Mouse (Mus musculus) urinary bladder, adult 18-20 months (tissue): ENCODE results near the gene Gm4307.
A peak's percentile ranks its signal among the peaks of the same experiment; 100 is the strongest.
"Not testable (repeated sequence)": the region's sequence is repeated elsewhere in the genome, so short reads cannot be mapped to it uniquely, and the experiment has no call there.

Experiments
- DNase-seq, 2 experiments: peaks; one replicate each; pipeline ENCODE4 v3.0.0; 2022; ENCODE audit warnings: low spot score in 2 of 2, mixed read lengths in 2 of 2

Gm4307 gene

DNA sequence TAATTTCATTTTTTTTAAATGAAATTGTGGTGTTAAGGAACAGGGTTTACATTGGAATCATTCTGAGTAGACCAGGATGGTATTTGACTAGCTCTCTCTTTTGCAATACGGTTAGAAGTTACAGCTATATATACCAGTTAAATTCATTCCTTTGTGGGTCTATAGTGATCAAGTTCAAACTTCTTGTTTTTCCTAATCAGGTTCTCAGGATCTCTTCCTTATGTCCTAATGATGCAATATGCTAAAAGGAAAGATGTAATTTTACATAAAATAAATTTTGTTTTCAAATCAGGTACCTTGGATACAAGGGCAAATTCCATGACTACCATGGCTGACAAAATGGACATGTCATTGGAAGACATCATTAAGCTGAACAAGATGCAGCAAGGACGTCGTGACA is at the start of gene Gm4307:
Gene Gm4307, plus strand, starts transcription at position 301 of the 400 bp plus-strand sequence.
- DNase-seq = not testable (repeated sequence)

DNA sequence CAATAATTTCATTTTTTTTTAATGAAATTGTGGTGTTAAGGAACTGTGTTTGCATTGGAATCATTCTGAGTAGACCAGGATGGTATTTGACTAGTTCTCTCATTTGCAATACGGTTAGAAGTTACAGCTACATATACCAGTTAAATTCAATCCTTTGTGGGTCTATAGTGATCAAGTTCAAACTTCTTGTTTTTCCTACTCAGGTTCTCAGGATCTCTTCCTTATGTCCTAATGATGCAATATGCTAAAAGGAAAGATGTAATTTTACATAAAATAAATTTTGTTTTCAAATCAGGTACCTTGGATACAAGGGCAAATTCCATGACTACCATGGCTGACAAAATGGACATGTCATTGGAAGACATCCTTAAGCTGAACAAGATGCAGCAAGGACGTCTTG is 25.8 kb upstream of the Gm4307 start, which contains the start of gene Gm4301:
Gene Gm4301, plus strand, starts transcription at position 301 of the 400 bp plus-strand sequence.
- DNase-seq = not testable (repeated sequence)

DNA sequence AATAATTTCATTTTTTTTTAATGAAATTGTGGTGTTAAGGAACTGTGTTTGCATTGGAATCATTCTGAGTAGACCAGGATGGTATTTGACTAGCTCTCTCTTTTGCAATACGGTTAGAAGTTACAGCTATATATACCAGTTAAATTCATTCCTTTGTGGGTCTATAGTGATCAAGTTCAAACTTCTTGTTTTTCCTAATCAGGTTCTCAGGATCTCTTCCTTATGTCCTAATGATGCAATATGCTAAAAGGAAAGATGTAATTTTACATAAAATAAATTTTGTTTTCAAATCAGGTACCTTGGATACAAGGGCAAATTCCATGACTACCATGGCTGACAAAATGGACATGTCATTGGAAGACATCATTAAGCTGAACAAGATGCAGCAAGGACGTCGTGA is 20.6 kb upstream of the Gm4307 start, which contains the start of gene Gm4302:
Gene Gm4302, plus strand, starts transcription at position 301 of the 400 bp plus-strand sequence.
- not testable (repeated sequence) for DNase-seq

DNA sequence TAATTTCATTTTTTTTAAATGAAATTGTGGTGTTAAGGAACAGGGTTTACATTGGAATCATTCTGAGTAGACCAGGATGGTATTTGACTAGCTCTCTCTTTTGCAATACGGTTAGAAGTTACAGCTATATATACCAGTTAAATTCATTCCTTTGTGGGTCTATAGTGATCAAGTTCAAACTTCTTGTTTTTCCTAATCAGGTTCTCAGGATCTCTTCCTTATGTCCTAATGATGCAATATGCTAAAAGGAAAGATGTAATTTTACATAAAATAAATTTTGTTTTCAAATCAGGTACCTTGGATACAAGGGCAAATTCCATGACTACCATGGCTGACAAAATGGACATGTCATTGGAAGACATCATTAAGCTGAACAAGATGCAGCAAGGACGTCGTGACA is 15.5 kb upstream of the Gm4307 start, which contains the start of gene Gm4303:
Gene Gm4303, plus strand, starts transcription at position 301 of the 400 bp plus-strand sequence.
- not testable (repeated sequence) for DNase-seq

DNA sequence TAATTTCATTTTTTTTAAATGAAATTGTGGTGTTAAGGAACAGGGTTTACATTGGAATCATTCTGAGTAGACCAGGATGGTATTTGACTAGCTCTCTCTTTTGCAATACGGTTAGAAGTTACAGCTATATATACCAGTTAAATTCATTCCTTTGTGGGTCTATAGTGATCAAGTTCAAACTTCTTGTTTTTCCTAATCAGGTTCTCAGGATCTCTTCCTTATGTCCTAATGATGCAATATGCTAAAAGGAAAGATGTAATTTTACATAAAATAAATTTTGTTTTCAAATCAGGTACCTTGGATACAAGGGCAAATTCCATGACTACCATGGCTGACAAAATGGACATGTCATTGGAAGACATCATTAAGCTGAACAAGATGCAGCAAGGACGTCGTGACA is 10.3 kb upstream of the Gm4307 start, which contains the start of gene Gm4305:
Gene Gm4305, plus strand, starts transcription at position 301 of the 400 bp plus-strand sequence.
- not testable (repeated sequence) for DNase-seq

DNA sequence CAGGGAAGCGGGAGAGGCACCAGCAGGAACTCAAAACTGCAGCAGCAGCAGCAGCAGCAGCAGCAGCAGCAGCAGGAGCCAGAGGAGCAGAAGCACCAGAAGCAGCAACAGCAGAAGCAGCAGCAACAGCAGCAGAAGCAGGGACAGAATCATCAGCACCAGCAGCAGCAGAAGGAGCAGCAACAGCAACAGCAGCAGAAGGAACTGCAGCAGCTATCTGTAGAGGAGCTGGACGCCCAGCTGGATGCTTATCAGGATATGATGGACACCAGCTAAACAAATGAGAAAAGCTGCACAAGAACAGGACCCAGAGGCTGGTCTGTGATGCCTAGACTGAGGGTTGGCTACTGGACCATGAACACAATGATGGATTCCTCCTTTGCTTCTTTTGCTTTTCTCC is 4.3 kb upstream of the Gm4307 start:
- peak; percentile 0 to 2 for DNase-seq

DNA sequence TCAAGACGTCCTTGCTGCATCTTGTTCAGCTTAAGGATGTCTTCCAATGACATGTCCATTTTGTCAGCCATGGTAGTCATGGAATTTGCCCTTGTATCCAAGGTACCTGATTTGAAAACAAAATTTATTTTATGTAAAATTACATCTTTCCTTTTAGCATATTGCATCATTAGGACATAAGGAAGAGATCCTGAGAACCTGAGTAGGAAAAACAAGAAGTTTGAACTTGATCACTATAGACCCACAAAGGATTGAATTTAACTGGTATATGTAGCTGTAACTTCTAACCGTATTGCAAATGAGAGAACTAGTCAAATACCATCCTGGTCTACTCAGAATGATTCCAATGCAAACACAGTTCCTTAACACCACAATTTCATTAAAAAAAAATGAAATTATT is 21.3 kb downstream of the Gm4307 start, which contains the start of gene Gm4312:
Gene Gm4312, minus strand, starts transcription at position 101 of the 400 bp plus-strand sequence.
- not testable (repeated sequence) for DNase-seq

DNA sequence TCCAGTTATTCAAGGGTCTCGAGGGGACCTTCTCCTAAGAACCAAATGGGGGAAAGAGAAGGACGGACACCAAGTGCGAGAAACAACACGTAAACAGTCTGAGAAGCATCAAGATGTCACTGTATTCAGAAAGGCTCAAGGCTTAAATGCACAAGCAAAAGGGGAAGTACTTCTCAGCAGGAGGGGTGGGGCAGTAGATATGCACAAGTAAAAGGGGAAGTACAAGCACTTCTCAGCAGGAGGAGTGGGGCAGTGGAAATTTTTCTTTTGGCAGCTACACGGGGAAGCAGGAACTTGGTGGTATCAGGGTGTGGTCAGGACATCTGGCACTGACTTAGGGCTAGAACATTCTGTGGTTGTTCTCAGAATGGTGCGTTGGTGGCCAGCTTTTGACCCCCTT is 41.2 kb downstream of the Gm4307 start:
- DNase-seq = not testable (repeated sequence)
